Mouse (Mus musculus): ENCODE results near the gene Tbx10.

- no peak for TF ChIP-seq CTCF (IDR thresholded peaks at IDR 0.05)
- TF ChIP-seq POLR2A (IDR thresholded peaks at IDR 0.05; ENCODE audit: insufficient read depth, low read depth, low read length) = no peak
Measured at GRCm38 (mm10) chr19:3947813-3948212, 44.7 kb upstream of the Tbx10 start.

Measured in heart, adult 2 months (tissue).